Mouse (Mus musculus) lung, adult 2 months (tissue): ENCODE results near the gene Ugt2a2.

ENCODE experiments used
- CTCF ChIP-seq: fragments of 200-500 bp; IDR thresholded peaks from 2 replicates; pipeline ENCODE4 v1.5.1; 2011; ENCODE audit warnings: mild to moderate bottlenecking, low read length, control low read depth; ENCODE audit not compliant: insufficient read depth
- POLR2A ChIP-seq: fragments of 200-500 bp; IDR thresholded peaks from 2 replicates; pipeline ENCODE4 v1.6.1; 2011; ENCODE audit warnings: low read depth, mild to moderate bottlenecking, control low read depth, low read length, borderline replicate concordance; ENCODE audit errors: extremely low read depth

DNA sequence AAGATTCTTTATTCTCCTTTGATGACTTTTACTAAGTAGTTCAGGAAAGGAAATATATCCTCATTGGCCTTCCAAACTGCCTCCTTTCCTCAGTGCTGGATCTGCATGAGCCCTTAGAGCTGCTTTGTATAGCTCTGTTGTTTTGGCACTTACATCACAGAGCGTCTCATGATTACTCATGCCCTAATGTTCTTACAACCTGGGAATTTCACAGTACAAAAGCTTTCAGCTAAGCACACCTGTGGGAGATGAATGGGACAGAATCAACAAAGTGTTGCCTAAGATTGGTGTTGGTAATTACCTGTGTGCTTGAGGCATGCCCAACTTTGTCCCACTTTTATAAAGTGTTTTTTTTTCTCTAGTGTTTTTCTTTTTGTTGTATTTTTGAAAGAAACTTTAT, 20.6 kb upstream of the Ugt2a2 start:
- TF ChIP-seq POLR2A, result no peak
- no peak for TF ChIP-seq CTCF
